Mouse (Mus musculus): ENCODE data around the gene Ndufa4l2. TPM values are rescaled to one million over a fixed set of nuclear protein-coding genes. Genes with fewer than 3 reads are reported as not detected.

Ndufa4l2 gene
- polyA plus RNA-seq, 1 experiment from 2014 or later = 13.5 TPM

DNA sequence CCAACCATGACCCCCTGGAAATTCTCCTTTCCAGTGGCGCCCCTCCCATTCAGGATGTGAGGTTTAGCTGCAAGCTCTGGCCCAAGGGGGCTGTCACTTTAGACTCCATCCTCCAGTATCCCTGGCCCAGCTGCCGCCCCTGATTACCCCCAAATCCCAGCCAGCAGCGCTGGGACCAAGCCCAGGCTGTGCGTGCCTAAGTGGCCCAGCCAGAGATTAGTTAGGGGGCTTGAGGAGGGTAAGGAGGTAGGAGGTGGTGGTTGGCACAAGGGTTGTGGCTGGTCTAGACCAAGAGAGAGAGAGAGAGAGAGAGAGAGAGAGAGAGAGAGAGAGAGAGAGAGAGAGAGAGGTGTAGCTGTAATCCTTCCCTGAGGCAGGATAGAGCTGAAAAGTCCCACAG is 16.8 kb downstream of the Ndufa4l2 start:
- Histone ChIP-seq H3K4me2 (ENCODE audit: low read depth, low read length) (peak overlapping the region; percentile 86), H3K4me3 (ENCODE audit: low read depth, low read length) (peak overlapping the region; percentile 67), H3K4me1 (ENCODE audit: control insufficient read depth, insufficient read depth, low read length) (peaks cover 80% of the 10 kb centered on the region), H3K9me3 (ENCODE audit: control insufficient read depth, low read length) (no peaks in the 10 kb centered on the region), H3K27ac (ENCODE audit: low read depth, low read length) (peak overlapping the region; percentile 84), H3K9ac (replicated peaks; ENCODE audit: low read depth, low read length) (peak overlapping the region; percentile 48), H3K36me3 (ENCODE audit: control insufficient read depth, insufficient read depth, low read length) (no peaks in the 10 kb centered on the region), H3K27me3 (ENCODE audit: control insufficient read depth, insufficient read depth, low read length) (no peaks in the 10 kb centered on the region)
- 0% methylated on average over 4 of the region's 4 CpGs for WGBS
- no peak for ATAC-seq (ENCODE audit: low read depth)

DNA sequence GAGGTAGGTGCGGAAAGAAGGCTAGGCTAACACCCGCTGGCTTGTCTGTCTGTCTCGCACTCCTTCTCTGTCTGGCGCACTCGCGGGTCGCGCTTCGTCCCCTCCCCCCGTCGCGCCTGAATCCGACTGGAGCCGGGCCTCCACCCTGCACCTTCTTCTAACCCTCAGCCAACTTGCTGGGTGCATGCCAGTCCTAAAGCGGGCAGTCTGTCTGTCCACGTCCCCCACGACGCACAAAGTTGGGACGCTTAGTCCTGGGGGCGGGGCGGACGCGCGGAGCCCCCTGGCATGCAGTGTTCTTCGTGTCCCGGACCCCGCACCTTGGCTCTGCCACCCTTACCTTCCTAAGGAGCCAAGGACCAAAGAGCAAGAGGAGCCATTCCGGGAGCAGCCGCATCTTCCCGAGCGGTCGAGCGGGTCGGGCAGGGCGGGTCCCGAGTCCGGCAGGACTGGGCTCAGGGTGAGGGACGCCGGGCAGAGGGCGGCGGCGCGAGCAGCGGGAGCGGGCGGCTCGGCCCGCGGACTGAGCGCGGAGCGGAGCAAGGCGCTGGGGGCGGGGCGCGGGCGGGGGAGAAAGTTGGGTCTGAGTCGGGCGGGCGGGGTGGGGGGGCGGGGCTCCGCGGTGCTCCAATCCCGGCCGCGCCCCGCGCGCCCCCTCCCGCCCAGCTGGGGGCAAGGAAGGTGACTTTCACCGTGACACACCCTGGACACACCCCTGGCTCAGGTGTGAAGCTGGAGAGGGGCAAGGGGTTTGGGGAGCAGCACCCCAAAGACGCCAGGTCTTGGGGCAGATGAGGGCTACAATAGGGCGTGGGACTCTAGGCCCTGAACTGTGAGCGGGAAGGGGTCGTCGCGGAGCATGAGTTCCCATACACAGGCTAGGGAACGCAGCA is 19.5 kb downstream of the Ndufa4l2 start, which contains the start of gene Nxph4:
Nxph4 (minus strand) TSS at position 524 of the 893 bp plus-strand sequence.
- Histone ChIP-seq H3K4me3 (ENCODE audit: low read depth, low read length) (peak within 1 kb of the TSS; percentile 67), H3K36me3 (ENCODE audit: control insufficient read depth, insufficient read depth, low read length) (peaks cover 11% of the 10 kb centered on the region; the same call in 1 of the 2 replicates), H3K4me2 (ENCODE audit: low read depth, low read length) (peak within 1 kb of the TSS; percentile 86), H3K27ac (ENCODE audit: low read depth, low read length) (peak within 1 kb of the TSS; percentile 84), H3K9me3 (ENCODE audit: control insufficient read depth, low read length) (no peaks in the 10 kb centered on the region), H3K4me1 (ENCODE audit: control insufficient read depth, insufficient read depth, low read length) (peaks cover 62% of the 10 kb centered on the region), H3K9ac (replicated peaks; ENCODE audit: low read depth, low read length) (peak within 1 kb of the TSS; percentile 72), H3K27me3 (ENCODE audit: control insufficient read depth, insufficient read depth, low read length) (no peaks in the 10 kb centered on the region)
- 0% methylated on average over 43 of the region's 78 CpGs for WGBS
- no peak for ATAC-seq (ENCODE audit: low read depth)

DNA sequence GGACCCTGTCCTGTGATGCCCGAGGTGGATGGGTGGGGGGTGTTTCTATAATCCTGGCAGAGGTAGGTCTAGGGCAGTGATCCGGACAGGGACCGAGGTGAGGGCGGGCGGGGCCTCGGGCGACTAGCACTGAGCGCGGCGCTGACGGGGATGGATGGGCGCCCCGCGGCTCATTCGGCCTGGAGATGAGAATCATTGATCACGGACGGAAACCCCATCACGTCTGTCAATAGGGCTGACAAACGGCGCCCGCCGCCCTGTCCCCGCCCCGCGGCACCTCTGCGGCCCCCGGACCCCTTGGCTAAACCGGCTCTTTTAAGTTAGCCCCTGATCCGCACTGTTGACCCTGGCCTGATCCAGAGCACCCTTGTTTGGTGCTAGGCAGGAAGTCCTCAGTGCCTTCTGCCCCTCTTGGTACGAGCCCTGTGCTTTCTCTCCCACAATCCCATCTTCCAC is 20.2 kb downstream of the Ndufa4l2 start:
- Histone ChIP-seq H3K9ac (replicated peaks; ENCODE audit: low read depth, low read length) (peak overlapping the region; percentile 72), H3K27ac (ENCODE audit: low read depth, low read length) (peak overlapping the region; percentile 84; the same call in 1 of the 2 replicates), H3K4me2 (ENCODE audit: low read depth, low read length) (peak overlapping the region; percentile 86), H3K4me3 (ENCODE audit: low read depth, low read length) (peak overlapping the region; percentile 67), H3K4me1 (ENCODE audit: control insufficient read depth, insufficient read depth, low read length) (peaks cover 55% of the 10 kb centered on the region), H3K27me3 (ENCODE audit: control insufficient read depth, insufficient read depth, low read length) (no peaks in the 10 kb centered on the region), H3K9me3 (ENCODE audit: control insufficient read depth, low read length) (no peaks in the 10 kb centered on the region), H3K36me3 (ENCODE audit: control insufficient read depth, insufficient read depth, low read length) (peaks cover 18% of the 10 kb centered on the region; the same call in 1 of the 2 replicates)
- peak; percentile 19; the same call in 1 of the 2 replicates for ATAC-seq (ENCODE audit: low read depth)
- WGBS = 2% methylated on average over 25 of the region's 30 CpGs

DNA sequence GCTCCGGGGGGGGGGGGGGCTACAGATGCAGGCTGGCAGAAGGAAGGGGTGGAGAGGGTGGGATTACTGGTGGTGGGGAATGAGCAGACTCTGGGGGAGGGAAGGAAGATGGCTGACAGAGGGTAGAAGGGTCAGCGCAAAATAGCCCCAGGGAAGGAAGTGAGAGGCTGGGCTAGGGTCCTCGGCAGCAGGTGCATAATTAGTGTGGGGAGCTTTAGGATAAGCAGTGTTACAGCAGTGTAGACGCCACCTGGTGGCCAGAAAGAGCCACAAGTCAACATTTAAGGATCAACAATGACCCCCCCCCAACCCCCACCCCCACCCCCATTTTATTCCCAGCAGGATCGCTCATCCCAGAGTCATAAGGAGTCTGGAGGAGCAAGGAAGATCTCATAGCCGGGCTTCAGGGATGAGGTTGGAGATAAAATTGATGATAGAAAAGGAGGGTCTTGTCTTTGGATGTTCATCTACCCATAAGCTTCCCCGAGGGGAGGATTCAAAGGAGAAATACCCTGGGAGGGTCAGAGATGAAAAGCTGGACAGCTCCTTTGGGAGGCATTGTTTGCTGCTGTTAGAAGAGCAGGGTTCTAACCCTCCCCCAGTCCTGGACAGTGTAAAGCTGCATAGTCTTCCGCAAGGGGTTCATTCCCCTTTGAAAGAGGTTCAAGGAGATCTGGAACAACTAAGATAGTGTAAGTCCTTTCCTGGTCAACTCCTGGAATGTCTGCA is 22.0 kb downstream of the Ndufa4l2 start:
- peaks cover 33% of the 10 kb centered on the region for H3K36me3 ChIP-seq (ENCODE audit: control insufficient read depth, insufficient read depth, low read length)
- WGBS = 9% methylated on average over 8 of the region's 8 CpGs
- no peak overlapping the region for H3K9ac ChIP-seq (replicated peaks; ENCODE audit: low read depth, low read length)
- no peak overlapping the region for H3K4me3 ChIP-seq (ENCODE audit: low read depth, low read length)
- H3K9me3 ChIP-seq (ENCODE audit: control insufficient read depth, low read length) = no peaks in the 10 kb centered on the region
- peak overlapping the region; percentile 23; the same call in 1 of the 2 replicates for H3K4me2 ChIP-seq (ENCODE audit: low read depth, low read length)
- H3K27ac ChIP-seq (ENCODE audit: low read depth, low read length) = peak overlapping the region; percentile 62
- peak; percentile 12; the same call in 1 of the 2 replicates for ATAC-seq (ENCODE audit: low read depth)
- no peaks in the 10 kb centered on the region for H3K27me3 ChIP-seq (ENCODE audit: control insufficient read depth, insufficient read depth, low read length)
- H3K4me1 ChIP-seq (ENCODE audit: control insufficient read depth, insufficient read depth, low read length) = peaks cover 41% of the 10 kb centered on the region

DNA sequence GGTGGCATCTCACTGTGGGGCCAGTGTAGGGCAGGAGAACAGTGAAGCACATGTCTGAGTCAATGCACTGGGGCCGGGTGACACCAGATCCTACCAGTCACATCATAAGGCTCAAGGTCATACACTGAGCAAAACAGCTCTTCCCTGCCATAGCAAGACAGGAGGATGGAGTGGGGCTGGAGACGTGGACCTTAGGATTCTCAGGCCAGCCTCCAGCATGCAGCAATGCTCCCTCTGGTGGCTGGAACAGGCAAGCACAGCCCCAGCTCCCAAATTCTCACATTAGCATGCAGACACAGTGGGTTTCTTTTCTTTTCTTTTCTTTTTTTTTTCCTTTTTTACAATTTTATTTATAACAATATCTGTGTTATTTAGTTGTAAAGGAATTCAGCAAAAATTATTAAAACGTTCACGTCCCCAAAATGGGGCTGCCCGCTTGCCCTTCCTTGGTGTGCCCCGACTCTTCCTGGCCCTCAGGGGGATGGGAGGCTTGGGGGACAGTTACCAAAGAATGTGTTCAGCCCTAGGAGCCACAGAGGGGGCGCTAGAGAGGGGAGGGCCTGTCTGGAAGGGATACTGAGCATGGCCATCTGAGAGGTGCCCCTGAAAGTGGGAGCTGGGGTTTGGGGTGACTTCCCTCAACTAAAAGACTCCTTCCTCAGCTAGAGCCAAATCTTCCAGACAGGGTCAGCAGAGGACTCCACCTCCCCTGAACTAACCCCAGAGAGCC is 23.3 kb downstream of the Ndufa4l2 start:
- ATAC-seq (ENCODE audit: low read depth) = peak; percentile 12; the same call in 1 of the 2 replicates
- H3K4me3 ChIP-seq (ENCODE audit: low read depth, low read length) = no peak overlapping the region
- 22% methylated on average over 7 of the region's 7 CpGs for WGBS
- H3K9me3 ChIP-seq (ENCODE audit: control insufficient read depth, low read length) = no peaks in the 10 kb centered on the region
- 0 out of 2 replicates have a peak overlapping the region, but pooled peaks have one; percentile 57 for H3K27ac ChIP-seq (ENCODE audit: low read depth, low read length)
- H3K36me3 ChIP-seq (ENCODE audit: control insufficient read depth, insufficient read depth, low read length) = peaks cover 44% of the 10 kb centered on the region
- peaks cover 36% of the 10 kb centered on the region for H3K4me1 ChIP-seq (ENCODE audit: control insufficient read depth, insufficient read depth, low read length)
- no peak overlapping the region for H3K9ac ChIP-seq (replicated peaks; ENCODE audit: low read depth, low read length)
- H3K27me3 ChIP-seq (ENCODE audit: control insufficient read depth, insufficient read depth, low read length) = no peaks in the 10 kb centered on the region
- no peak overlapping the region for H3K4me2 ChIP-seq (ENCODE audit: low read depth, low read length)

DNA sequence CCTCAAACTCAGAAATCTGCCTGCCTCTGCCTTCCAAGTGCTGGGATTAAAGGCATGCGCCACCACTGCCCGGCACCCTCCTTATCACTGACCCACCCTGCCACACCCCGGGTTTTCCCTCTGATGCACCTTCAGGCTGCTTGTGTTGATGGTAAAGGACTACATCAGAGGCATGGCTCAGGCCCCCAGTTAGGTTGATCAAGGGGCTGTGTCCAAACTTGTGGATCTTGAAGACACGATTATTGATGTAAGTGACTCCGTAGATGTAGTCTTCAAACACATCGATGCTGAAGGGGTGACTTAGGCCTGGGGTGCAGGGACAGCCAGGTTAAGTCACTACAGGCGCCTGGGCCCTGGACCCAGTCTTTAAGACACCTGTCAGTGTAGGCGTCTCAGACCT is 26.7 kb downstream of the Ndufa4l2 start:
- H3K4me2 ChIP-seq (ENCODE audit: low read depth, low read length) = no peak overlapping the region
- peaks cover 8% of the 10 kb centered on the region; the same call in 1 of the 2 replicates for H3K4me1 ChIP-seq (ENCODE audit: control insufficient read depth, insufficient read depth, low read length)
- H3K9ac ChIP-seq (replicated peaks; ENCODE audit: low read depth, low read length) = no peak overlapping the region
- no peak for ATAC-seq (ENCODE audit: low read depth)
- no peaks in the 10 kb centered on the region for H3K9me3 ChIP-seq (ENCODE audit: control insufficient read depth, low read length)
- H3K4me3 ChIP-seq (ENCODE audit: low read depth, low read length) = no peak overlapping the region
- WGBS = 99% methylated on average over 8 of the region's 8 CpGs
- no peak overlapping the region for H3K27ac ChIP-seq (ENCODE audit: low read depth, low read length)
- H3K36me3 ChIP-seq (ENCODE audit: control insufficient read depth, insufficient read depth, low read length) = peaks cover 71% of the 10 kb centered on the region
- H3K27me3 ChIP-seq (ENCODE audit: control insufficient read depth, insufficient read depth, low read length) = no peaks in the 10 kb centered on the region

DNA sequence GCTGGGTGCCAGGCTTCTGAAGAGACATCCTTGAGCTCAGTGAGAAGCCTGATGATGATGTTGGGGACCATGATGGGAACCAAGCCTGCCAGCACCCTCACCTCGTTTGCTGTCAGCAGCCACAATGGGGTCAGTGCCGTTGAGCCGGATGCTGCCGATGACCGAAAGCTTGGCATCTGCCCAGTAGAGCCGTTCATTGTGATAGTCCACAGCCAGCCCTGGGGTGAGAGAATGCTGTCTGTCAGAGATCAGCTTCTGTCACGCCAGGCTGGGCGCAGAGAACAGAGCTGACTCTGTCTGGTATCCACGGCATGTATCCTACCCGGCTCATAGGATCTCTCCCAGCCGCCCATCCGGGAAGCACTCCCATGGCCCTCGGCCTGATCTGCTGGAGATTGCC is 27.3 kb downstream of the Ndufa4l2 start:
- WGBS = 74% methylated on average over 13 of the region's 13 CpGs
- H3K9ac ChIP-seq (replicated peaks; ENCODE audit: low read depth, low read length) = 0 out of 2 replicates have a peak overlapping the region, but pooled peaks have one; percentile 11
- no peak overlapping the region for H3K4me2 ChIP-seq (ENCODE audit: low read depth, low read length)
- 0 out of 2 replicates have a peak, but pooled peaks have one; percentile 3 for ATAC-seq (ENCODE audit: low read depth)
- H3K9me3 ChIP-seq (ENCODE audit: control insufficient read depth, low read length) = no peaks in the 10 kb centered on the region
- H3K27ac ChIP-seq (ENCODE audit: low read depth, low read length) = no peak overlapping the region
- H3K4me1 ChIP-seq (ENCODE audit: control insufficient read depth, insufficient read depth, low read length) = peaks cover 4% of the 10 kb centered on the region; the same call in 1 of the 2 replicates
- peaks cover 75% of the 10 kb centered on the region for H3K36me3 ChIP-seq (ENCODE audit: control insufficient read depth, insufficient read depth, low read length)
- H3K27me3 ChIP-seq (ENCODE audit: control insufficient read depth, insufficient read depth, low read length) = no peaks in the 10 kb centered on the region
- H3K4me3 ChIP-seq (ENCODE audit: low read depth, low read length) = no peak overlapping the region

DNA sequence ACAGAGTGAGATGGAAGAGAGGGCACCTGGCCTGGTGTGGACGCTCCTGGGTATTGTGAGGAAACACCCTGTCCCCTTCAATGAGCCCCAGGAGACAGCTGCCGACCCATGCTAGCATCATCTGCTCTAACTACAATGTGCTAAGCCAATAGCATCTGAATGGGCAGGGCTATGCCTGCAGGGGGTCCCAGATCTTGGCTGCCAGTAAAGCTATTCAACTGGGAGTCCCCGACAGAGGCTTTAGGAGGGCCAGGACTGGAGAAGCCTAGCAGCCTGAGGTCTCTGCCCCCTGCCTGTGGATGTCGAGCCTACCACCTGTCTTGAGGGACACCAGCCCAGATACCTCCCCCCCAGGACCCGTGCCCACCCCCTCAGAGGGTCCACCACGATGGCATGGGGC is 28.0 kb downstream of the Ndufa4l2 start:
- Histone ChIP-seq H3K9ac (replicated peaks; ENCODE audit: low read depth, low read length) (0 out of 2 replicates have a peak overlapping the region, but pooled peaks have one; percentile 11), H3K27ac (ENCODE audit: low read depth, low read length) (no peak overlapping the region), H3K4me2 (ENCODE audit: low read depth, low read length) (no peak overlapping the region), H3K9me3 (ENCODE audit: control insufficient read depth, low read length) (no peaks in the 10 kb centered on the region), H3K4me3 (ENCODE audit: low read depth, low read length) (no peak overlapping the region), H3K36me3 (ENCODE audit: control insufficient read depth, insufficient read depth, low read length) (peaks cover 82% of the 10 kb centered on the region), H3K4me1 (ENCODE audit: control insufficient read depth, insufficient read depth, low read length) (peaks cover under 1% of the 10 kb centered on the region; the same call in 1 of the 2 replicates), H3K27me3 (ENCODE audit: control insufficient read depth, insufficient read depth, low read length) (no peaks in the 10 kb centered on the region)
- 31% methylated on average over 6 of the region's 6 CpGs for WGBS
- 0 out of 2 replicates have a peak, but pooled peaks have one; percentile 7 for ATAC-seq (ENCODE audit: low read depth)

Measured in neural tube, embryonic 14.5 days (tissue).